Mouse (Mus musculus) embryonic facial prominence, embryonic 14.5 days (tissue): ENCODE data around the gene Tmem88. TPM values are rescaled to one million over a fixed set of nuclear protein-coding genes. Genes with fewer than 3 reads are reported as not detected.
A peak's percentile ranks its signal among the peaks of the same experiment; 100 is the strongest.

Experiments
- ATAC-seq: fragments of 200-750 bp; cut with Nextera tagmentation; 2 replicates; pipeline ENCODE4 v1.8.0; 2017; ENCODE audit warnings: low read depth, moderate number of reproducible peaks, moderate TSS enrichment
- DNase-seq: peaks from one replicate; pipeline ENCODE4 v3.0.0-alpha.2; 2015; ENCODE audit warnings: low spot score
- H3K27ac ChIP-seq: fragments of 300-500 bp; sonication (generic); replicated peaks from 2 replicates; pipeline ENCODE4 v1.5.1; 2014; ENCODE audit warnings: low read depth, mild to moderate bottlenecking, low read length, moderate library complexity
- H3K27me3 ChIP-seq: fragments of 300-500 bp; sonication (generic); replicated peaks from 2 replicates; pipeline ENCODE4 v1.6.1; 2014; ENCODE audit warnings: low read length; ENCODE audit not compliant: control insufficient read depth, insufficient read depth
- H3K36me3 ChIP-seq: fragments of 300-500 bp; sonication (generic); 2 replicates; pipeline ENCODE4 v1.6.1; 2014; ENCODE audit warnings: low read length, mixed read lengths; ENCODE audit not compliant: control insufficient read depth, insufficient read depth
- H3K4me1 ChIP-seq: fragments of 300-500 bp; sonication (generic); 2 replicates; pipeline ENCODE4 v1.6.1; 2014; ENCODE audit warnings: antibody characterized with exemption, low read length; ENCODE audit not compliant: control insufficient read depth, insufficient read depth
- H3K4me2 ChIP-seq: fragments of 300-500 bp; sonication (generic); 2 replicates; pipeline ENCODE4 v1.6.1; 2014; ENCODE audit warnings: low read depth, mild to moderate bottlenecking, low read length, moderate library complexity, mixed read lengths
- H3K4me3 ChIP-seq: fragments of 300-500 bp; sonication (generic); 2 replicates; pipeline ENCODE4 v1.5.1; 2014; ENCODE audit warnings: low read depth, mild to moderate bottlenecking, low read length
- H3K9ac ChIP-seq: fragments of 300-500 bp; sonication (generic); 2 replicates; pipeline ENCODE4 v1.6.1; 2014; ENCODE audit warnings: low read depth, mild to moderate bottlenecking, low read length, moderate library complexity, mixed read lengths
- H3K9me3 ChIP-seq: fragments of 300-500 bp; sonication (generic); 2 replicates; pipeline ENCODE4 v1.6.1; 2016; ENCODE audit warnings: low read length; ENCODE audit not compliant: control insufficient read depth
- WGBS: fragments of 180-500 bp; shearing (Covaris S2); extraction: QIAGEN DNeasy Blood & Tissue Kit; methylation state at CpG from one replicate; pipeline ENCODE4 v1.1.7; 2014; 5-methylcytosine and 5-hydroxymethylcytosine counted together
- polyA plus RNA-seq: library from polyadenylated mRNA; unstranded; fragments of >200 nt; fragmentation: Nextera tagmentation; extraction: Ambion mirVana; gene quantifications from 2 replicates; pipeline ENCODE4 v1.2.1, GENCODE M21; 2014

The Tmem88 gene
- 19.2 and 21.0 TPM in 2 replicates for polyA plus RNA-seq

DNA sequence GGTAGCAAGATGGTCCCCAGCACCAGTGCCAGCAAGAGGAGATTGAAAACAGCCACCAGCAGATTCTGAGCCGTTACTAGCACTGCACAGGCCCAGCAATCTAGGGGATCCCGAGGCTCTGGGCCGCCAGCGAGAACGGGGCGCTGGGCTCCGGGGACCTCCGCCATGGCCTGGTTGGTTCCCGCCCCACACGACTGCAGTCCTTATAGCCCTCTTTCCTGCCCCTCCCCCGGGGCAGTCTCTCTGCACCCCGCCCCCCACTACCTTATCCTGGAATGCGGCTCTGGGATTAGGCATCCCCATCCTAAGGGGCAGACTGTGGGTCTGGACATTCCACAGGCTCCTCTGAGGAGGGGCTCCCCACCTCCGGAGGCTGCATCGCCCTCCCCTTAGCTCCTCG, at the start of gene Tmem88:
Gene Tmem88, minus strand, starts transcription at position 176 of the 400 bp plus-strand sequence.
- ATAC-seq (no peak), DNase-seq (peak; percentile 47)
- peak within 1 kb of the TSS; percentile 61 for H3K4me2 ChIP-seq
- peaks cover 43% of the 10 kb centered on the region for H3K36me3 ChIP-seq
- H3K4me3 ChIP-seq: peak within 1 kb of the TSS; percentile 55
- peak within 1 kb of the TSS; percentile 85 for H3K9ac ChIP-seq
- no peaks in the 10 kb centered on the region for H3K9me3 ChIP-seq
- no peaks in the 10 kb centered on the region; the same call in 1 of the 2 replicates for H3K27me3 ChIP-seq
- peaks cover 18% of the 10 kb centered on the region for H3K4me1 ChIP-seq
- WGBS: 11% methylated on average over 15 of the region's 16 CpGs
- H3K27ac ChIP-seq: peak within 1 kb of the TSS; percentile 94

DNA sequence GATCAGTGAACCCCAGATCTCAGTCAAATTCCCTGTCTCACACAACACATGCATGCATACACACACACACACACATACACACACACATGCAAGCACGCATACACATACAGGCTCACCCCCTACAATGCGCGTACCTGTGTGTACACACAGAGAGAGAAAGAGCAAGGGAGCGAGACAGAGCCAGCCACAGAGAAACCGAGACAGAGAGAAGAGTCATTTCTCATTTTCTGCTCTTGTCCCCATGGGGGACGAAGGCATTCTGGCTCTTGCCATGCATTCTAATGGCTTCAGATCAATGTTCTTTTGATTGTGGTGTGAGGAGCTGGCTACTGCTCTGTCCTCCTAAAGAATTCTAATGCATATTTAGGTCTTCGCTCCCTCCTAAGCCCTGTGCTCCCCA, 49.3 kb upstream of the Tmem88 start:
- WGBS: 80% methylated on average over 7 of the region's 7 CpGs
- H3K9me3 ChIP-seq: no peaks in the 10 kb centered on the region
- no peak for DNase-seq
- no peak overlapping the region for H3K4me3 ChIP-seq
- peaks cover 8% of the 10 kb centered on the region for H3K4me1 ChIP-seq
- H3K36me3 ChIP-seq: no peaks in the 10 kb centered on the region
- no peak overlapping the region for H3K9ac ChIP-seq
- H3K27ac ChIP-seq: no peak overlapping the region
- no peak overlapping the region for H3K4me2 ChIP-seq
- no peaks in the 10 kb centered on the region for H3K27me3 ChIP-seq
- no peak for ATAC-seq

DNA sequence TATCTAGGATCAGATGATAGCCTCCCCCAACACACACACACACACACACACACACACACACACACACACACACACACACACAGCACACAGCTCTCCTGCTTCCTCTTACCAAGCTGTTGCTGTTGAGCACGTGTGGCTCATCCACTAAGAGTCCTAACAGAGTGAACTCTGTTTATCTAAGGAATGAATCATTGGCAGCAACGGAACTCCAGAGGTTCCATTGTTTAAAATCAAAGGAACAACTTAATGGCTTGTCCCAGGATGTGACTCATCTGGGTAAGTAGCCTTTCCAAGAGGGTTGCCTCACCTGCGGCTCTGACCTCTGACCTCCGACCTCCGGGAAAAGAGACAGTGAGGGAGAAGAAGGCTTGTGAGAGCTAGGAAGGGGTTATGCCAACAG, 45.3 kb upstream of the Tmem88 start:
- H3K27ac ChIP-seq: no peak overlapping the region
- no peak overlapping the region for H3K4me2 ChIP-seq
- no peaks in the 10 kb centered on the region for H3K4me1 ChIP-seq
- no peaks in the 10 kb centered on the region for H3K36me3 ChIP-seq
- no peak for ATAC-seq
- peak; percentile 69 for DNase-seq
- no peaks in the 10 kb centered on the region for H3K9me3 ChIP-seq
- H3K9ac ChIP-seq: no peak overlapping the region
- no peaks in the 10 kb centered on the region for H3K27me3 ChIP-seq
- WGBS: 28% methylated on average over 5 of the region's 5 CpGs
- H3K4me3 ChIP-seq: no peak overlapping the region

DNA sequence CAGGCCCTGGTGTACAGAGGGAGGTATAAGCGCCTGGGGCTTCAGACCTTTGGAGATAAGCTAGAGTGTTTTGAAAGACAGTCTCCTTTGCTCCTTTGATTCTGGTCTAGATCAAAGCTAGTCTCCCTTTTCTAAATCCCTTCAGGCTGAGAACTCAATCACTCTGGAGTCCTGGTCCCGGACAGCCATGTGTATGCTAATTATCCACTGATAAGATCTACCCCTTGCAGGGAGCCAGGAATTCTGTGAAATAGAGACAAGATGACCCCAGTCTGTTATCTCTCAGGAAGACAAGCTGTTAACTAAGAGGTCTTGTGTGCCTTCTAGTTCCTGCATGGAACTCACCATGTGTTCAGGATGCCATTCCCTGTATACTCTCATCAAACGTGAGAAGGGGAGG, 39.3 kb upstream of the Tmem88 start:
- no peak overlapping the region for H3K27ac ChIP-seq
- no peak for DNase-seq

DNA sequence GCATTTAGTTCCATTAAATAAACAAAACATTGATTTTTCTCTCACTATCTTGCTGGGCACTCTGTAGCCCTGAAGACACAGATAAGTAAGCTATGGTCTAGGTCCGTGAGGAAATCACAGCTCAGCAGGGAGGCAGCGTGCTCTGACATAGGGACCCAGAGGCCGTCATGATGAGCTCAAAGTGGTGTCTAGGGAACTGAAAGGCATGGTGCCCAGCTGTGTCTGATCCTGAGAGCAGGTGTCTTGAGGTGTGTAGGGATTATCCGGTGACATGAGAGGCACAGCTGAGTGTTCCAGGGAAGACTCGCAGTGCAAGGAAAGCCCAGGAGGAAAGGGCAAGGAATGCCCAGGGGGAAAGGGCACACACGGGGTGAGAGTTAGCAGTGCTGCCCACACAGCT, 35.2 kb upstream of the Tmem88 start:
- WGBS: 54% methylated on average over 6 of the region's 6 CpGs
- Histone ChIP-seq H3K4me1 (0 out of 2 replicates have a peak, but pooled peaks cover 10% of the 10 kb centered on the region), H3K9me3 (no peaks in the 10 kb centered on the region), H3K36me3 (no peaks in the 10 kb centered on the region), H3K27ac (no peak overlapping the region), H3K27me3 (no peaks in the 10 kb centered on the region), H3K4me3 (no peak overlapping the region), H3K9ac (no peak overlapping the region), H3K4me2 (no peak overlapping the region)
- ATAC-seq (peak; percentile 50; the same call in 1 of the 2 replicates), DNase-seq (peak; percentile 44)

More for the DNA sequence above, 39.3 kb upstream of the Tmem88 start:
- 31% methylated on average over 3 of the region's 3 CpGs for WGBS
- 0 out of 2 replicates have a peak, but pooled peaks cover 2% of the 10 kb centered on the region for H3K4me1 ChIP-seq
- H3K27me3 ChIP-seq: no peaks in the 10 kb centered on the region
- no peaks in the 10 kb centered on the region for H3K9me3 ChIP-seq
- no peak overlapping the region for H3K4me3 ChIP-seq
- no peak for ATAC-seq
- no peak overlapping the region for H3K9ac ChIP-seq
- H3K36me3 ChIP-seq: no peaks in the 10 kb centered on the region
- no peak overlapping the region for H3K4me2 ChIP-seq

DNA sequence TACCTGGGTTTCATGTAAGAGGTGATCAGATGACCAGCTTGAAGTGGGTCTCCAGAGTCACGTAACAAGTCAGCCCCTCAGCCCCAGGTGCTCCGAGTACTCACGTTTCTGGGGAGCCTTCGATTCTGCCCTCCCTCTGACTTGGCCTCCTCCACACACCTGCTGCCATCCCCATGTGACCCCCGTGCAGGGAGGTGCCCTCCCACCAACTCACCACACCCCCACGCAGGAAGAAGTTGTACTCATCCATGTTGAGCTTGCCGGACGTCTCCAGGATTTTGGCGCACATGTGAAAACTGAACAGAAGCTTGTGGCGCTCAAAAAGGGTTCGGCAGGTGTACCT, 34.6 kb upstream of the Tmem88 start:
- Histone ChIP-seq H3K27me3 (no peaks in the 10 kb centered on the region), H3K9ac (no peak overlapping the region), H3K9me3 (no peaks in the 10 kb centered on the region), H3K36me3 (no peaks in the 10 kb centered on the region), H3K4me2 (no peak overlapping the region), H3K4me3 (no peak overlapping the region), H3K4me1 (0 out of 2 replicates have a peak, but pooled peaks cover 10% of the 10 kb centered on the region), H3K27ac (no peak overlapping the region)
- WGBS: 55% methylated on average over 11 of the region's 11 CpGs
- ATAC-seq (no peak), DNase-seq (no peak)

DNA sequence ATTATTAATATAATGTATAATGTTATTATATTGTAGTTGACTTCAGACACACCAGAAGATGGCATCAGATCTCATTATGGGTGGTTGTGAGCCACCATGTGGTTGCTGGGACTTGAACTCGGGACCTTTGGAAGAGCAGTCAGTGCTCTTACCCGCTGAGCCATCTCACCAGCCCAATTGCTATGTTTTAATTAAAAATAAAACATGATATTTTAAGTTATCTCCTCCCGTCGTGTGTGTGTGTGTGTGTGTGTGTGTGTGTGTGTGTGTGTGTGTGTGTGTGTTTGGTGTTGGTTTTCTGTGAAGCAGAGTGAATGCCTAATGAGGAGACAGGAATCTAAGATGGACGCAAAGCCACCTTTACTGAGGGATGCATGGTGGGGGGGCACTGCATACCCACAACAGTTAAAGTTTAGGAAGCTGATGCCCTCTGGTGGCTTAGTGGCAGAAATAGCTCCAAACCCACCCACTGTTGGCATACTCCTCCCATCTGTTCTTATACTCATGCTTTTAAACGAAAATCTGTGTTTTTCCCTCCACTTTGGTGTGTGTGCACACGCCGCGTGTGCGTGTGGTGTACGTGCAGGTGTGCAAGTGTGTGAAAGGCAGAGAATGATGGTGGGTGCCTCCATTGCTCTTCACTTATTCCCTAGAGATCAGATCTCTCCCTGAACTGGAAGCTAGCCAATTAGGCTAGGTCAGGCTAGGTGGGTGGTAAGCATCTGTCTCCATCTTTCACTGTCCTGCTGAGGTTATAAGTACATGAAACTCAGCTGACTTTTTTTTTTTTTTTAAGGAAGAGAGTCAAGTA, 34.0 kb upstream of the Tmem88 start:
- Histone ChIP-seq H3K9me3 (no peaks in the 10 kb centered on the region), H3K9ac (no peak overlapping the region), H3K36me3 (no peaks in the 10 kb centered on the region), H3K4me3 (no peak overlapping the region), H3K27me3 (no peaks in the 10 kb centered on the region), H3K4me2 (peak overlapping the region; percentile 30), H3K27ac (no peak overlapping the region), H3K4me1 (0 out of 2 replicates have a peak, but pooled peaks cover 10% of the 10 kb centered on the region)
- DNase-seq (peak; percentile 95), ATAC-seq (peak; percentile 77)
- 31% methylated on average over 11 of the region's 11 CpGs for WGBS

DNA sequence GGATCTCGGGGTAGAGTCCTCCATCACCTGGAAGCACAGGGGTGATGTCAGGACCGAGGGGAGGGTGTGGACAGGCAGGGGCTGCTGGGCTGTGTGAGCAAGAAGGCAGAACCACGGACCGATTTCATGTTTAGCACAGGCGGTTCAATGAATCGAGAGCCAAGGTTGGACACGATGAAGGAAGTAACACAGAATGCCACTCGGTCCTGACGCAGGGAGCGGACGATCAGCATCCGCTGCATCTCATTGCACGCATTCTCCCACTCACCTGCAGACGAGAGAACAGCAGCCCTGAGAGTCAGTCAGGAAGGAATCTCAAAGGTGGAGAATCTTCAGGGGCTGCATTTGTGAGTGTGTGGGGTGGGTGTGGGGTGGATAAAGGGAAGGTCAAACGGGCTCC, 32.6 kb upstream of the Tmem88 start:
- H3K4me3 ChIP-seq: no peak overlapping the region
- no peak overlapping the region for H3K9ac ChIP-seq
- 0 out of 2 replicates have a peak, but pooled peaks cover 10% of the 10 kb centered on the region for H3K4me1 ChIP-seq
- H3K27ac ChIP-seq: no peak overlapping the region
- DNase-seq (no peak), ATAC-seq (no peak)
- no peak overlapping the region for H3K4me2 ChIP-seq
- H3K36me3 ChIP-seq: no peaks in the 10 kb centered on the region
- H3K9me3 ChIP-seq: no peaks in the 10 kb centered on the region
- WGBS: 88% methylated on average over 15 of the region's 15 CpGs
- no peaks in the 10 kb centered on the region for H3K27me3 ChIP-seq

DNA sequence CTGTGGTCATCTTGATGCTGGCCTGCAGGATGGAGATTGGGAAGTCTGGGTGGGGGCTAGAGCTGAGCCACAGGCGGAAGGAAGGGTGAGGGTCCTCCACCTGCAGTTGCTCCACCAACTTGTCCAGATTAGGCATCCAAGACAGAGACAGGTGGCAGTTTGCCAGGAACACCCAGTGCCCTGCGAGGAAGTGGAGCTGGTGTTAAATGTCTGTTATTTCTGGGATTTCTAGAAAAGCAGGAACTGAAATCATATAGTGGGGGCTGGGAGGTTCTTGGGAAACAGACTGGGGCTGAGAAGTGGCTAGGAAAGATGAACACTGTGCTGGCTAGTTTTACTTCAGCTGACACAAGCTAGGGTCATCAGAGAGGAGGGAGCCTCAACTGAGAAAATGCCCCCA, 31.3 kb upstream of the Tmem88 start:
- no peak overlapping the region for H3K4me2 ChIP-seq
- 28% methylated on average over 2 of the region's 2 CpGs for WGBS
- H3K27ac ChIP-seq: 0 out of 2 replicates have a peak overlapping the region, but pooled peaks have one; percentile 19
- H3K9ac ChIP-seq: no peak overlapping the region
- DNase-seq (peak; percentile 73), ATAC-seq (no peak; the same call in 1 of the 2 replicates)
- no peaks in the 10 kb centered on the region for H3K9me3 ChIP-seq
- no peaks in the 10 kb centered on the region for H3K27me3 ChIP-seq
- H3K4me1 ChIP-seq: 0 out of 2 replicates have a peak, but pooled peaks cover 10% of the 10 kb centered on the region
- no peak overlapping the region for H3K4me3 ChIP-seq
- no peaks in the 10 kb centered on the region for H3K36me3 ChIP-seq
